Mouse (Mus musculus) kidney, adult 8-10 months (tissue): Measurements from ENCODE around the gene Man1a.
A peak's percentile ranks its signal among the peaks of the same experiment; 100 is the strongest.

Source experiments
- DNase-seq, 2 experiments: peaks; one replicate each; pipeline ENCODE4 v3.0.0; 2022

Man1a gene

DNA sequence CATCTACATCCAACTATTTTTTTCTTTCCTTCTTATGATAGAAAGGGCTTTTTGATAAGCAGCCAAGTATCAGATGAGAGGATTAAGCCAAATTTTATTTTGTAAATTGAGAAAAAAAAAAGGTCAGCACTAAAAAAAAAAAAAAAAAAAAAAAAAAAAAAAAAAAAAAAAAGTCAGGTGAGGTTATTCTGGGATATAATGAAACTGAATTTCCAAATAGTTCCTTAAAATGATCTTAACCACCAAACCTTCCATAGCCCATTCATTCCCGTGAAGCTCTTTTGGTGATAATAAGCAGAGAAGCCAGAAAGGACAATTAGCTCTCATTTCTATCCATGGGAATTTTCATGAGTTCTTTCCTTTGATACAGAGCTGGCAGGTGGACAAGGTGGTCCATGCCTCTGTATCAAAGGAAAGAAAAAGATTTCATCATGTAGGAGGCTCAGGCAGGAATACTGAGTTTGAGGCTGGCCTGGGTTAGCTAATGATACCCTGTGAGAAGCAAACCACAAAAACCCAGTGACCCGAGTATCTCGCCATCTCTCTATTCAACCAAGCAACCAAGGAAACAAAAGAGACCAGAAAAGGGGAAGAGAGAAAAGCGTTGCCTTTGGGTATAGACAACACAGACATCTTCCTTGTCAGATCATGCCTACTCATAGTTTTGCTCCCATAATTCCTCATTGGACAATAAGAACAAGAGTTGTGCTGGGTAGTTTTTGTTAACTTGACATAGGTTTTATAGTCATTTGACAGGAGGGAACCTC, 162.7 kb downstream of the Man1a start:
- no peak for DNase-seq

DNA sequence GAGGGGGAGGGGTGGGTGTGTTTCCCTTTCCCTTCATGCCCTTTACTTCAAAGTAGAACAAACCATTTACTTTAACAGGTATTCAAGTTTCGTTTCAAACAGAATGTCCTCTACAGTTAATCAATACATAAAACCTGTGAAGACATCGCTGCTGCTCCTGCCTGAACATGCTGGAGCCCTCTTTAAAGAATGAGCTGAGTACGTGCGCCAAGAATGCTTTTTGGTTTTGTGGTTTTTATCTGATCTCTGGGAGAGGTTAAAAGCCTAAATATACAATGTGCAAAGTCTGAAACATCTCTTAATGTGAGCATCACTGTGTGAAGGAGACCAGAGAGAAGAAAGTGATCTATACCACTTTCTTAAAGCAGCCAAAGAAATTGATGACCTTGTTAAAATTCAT, 186.9 kb downstream of the Man1a start:
- DNase-seq, result no peak

DNA sequence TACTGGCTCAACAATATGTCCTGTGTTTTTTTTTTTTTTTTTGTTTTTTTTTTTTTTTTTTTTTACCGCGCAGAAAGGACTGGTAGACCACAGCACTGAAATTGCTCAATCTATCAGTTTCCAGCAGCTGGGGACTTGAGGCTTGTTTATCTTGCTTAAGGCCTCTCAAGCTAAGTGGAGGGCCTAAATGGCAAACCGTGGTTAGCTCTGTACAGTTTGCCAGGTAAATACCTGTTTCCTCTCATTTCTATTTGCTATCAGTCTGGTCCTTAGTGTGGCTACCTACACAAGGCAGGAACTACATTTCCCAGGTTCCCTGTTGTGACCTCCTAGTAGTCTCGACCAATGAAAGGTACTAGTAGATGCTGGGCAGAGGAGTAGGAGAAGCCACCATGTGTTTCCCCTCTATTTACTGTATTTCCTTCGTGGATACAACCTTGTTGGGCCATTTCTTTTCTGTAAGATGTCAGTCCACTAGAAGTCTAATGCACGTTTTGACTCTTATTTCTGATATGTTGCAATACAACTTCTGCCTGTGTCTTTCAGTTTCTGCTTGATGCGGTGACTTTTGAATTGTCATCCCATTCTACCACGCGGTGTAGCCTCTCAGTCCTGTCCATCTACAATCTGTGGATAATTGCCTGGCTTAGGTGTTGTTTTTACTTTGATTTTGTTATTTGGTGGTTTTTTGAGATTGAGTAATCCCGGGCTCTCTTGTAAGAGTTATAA, 187.9 kb downstream of the Man1a start:
- DNase-seq, result no peak

DNA sequence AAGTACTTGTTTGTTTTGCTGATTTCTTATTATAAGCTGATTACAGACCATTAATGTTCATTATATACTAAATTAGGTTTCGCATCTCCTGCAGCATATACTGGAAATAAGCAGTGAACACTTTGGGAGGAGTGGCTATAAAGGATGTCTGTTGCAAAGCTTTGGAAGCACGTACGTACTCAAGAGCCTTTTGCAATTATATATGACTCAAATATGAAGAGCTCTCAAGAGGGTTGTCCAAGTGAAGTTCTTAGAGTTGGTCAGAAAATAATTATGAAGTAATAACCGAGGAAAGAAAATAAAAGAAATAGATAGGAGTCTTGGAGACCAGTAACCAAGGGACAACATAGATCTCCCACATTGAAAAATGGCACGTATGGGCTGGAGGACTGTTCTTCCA, 189.9 kb downstream of the Man1a start:
- DNase-seq, result no peak

DNA sequence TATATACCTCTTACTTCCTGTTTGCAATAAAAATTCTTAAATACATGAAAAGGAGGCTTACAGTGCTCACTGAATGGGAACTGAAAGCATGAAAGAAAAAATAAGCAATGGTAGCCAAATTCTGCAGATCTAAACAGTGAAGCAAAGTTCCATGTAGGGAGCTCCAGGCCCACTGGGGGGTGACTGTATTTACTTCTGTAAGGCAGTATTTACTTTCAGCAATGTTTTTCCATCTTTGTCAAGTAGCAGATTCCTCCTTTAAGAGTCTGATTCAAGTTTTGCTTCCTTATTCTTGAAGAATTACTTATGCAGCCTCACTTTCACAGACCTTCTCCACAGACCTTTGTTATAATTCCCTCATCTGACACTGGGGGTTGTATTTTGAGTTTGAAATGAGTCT, 195.1 kb downstream of the Man1a start:
- DNase-seq, result no peak

DNA sequence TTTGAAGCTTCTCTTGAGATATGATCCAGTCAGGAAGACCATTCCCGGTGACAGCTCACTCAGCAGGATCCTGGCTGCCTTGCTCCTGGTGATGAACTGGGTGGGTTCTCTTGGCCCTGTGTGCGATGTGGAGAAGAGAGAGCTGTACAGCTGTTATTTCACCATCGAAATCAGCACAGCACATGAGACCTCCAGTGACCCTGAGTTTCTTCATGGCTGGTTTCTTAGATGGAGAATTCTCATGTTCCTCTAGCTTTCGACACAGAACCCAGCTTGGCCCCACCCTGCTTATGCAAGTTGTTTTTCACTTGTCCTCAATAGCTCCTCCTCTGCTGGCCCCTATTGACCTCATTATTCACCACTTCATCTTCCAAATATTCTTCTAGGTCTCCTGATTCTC, 200.5 kb downstream of the Man1a start:
- no peak for DNase-seq

DNA sequence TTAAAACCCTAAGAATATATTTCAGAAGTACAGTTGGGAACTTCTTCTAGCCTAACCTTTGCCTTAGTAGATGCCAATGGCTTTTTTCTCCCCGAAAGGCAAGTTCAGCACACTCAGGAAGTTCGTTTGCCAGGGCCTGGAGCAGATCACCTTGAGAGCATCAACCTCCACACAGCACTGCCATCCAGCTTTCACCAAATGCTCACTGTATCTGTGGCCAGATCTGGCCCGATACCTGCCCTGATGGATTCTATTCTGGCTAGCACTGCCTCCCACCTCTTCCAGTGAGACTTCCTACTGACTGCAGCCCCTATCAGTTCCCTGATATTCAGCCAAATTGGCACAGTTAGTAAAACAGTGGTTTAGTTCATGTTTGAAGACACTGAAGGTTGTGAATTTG, 202.2 kb downstream of the Man1a start:
- no peak for DNase-seq

DNA sequence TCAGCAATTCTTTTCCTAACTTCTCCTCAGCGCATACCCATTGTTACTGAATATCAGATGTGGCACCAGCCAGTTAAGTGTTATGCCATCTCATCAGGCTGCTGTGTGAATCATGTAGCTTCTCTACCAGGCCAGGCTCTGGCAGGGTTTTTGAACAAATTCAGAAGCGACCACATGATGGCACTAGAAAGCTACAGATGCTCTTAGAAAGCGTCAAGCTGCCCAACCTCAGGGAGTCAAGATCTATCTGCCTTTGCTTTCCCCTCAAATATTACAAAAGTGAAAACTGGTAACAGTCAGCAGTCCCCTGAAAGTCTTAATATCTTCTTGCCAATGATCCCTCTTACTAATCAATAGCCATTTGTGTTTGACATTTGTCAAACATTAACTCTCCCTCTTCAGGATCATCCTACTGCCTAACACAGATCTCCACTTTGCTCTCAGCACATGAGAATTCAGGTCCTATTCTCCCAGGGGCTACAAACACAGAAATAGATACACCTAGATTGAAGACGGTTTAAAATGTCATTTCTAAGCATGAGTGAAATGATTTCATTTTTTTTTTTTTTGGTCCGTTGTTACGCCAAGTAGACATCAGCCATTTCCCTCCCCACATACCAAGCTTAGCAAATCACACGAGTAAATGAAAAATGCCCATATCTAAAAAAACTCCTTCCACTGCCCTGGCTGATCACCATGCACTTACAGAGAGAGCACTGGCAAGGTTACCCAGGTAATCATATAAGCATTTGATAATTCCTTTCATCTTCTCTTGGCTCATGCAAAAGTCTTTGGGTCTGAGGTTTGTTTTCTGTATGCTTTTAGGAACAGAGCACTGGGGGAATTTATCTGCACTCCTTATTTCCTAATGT, 212.7 kb downstream of the Man1a start:
- peak in 1 of 2 experiments; percentile 31 for DNase-seq

DNA sequence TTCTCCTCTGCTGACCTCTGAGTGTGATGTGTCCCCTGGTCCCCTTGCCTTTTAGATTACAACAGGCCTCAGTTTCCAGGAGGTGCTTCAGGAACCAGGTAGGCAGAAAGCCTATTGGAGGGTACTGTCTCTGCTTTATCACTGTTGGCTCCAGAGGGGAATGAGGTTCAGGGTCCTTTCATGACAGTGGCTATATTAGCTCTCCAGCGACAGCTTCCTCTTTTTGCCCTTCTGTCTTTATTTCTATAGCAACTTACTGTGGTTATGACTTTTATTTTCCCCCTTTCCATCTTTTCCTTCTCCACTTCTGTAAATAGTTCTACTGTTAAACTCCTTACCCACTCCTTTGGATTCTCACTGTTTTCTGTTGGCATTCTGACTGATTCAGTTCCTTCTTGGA, 216.5 kb downstream of the Man1a start:
- DNase-seq, result no peak

DNA sequence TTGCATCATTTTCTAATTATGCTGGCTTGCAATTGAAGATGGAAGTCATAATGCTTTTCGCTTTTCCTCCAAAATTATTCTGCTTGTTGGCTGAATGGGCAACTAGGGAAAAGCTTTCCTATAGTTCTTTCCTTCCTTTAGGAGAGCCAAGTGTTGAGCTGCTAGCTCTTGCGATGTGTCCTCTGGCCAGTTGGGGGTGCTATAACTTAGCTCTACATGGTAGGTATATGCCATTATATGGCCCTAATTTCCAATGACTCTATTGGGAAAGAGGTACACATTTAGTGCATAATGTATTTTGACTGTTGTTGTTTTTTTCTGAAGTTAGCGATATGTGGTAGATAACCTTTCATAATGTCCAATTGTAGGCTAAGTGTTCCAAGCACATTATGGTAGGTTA, 217.2 kb downstream of the Man1a start:
- no peak for DNase-seq
